Mouse (Mus musculus) left cerebral cortex, postnatal 14 days (tissue): ENCODE measurements at regions not wholly inside any gene's neighbourhood (a gene's known extent, or its start where the extent isn't known, plus 50 kb on each side); places are given as distances from the start of the nearest gene placed in this dataset.
A peak's percentile ranks its signal among the peaks of the same experiment; 100 is the strongest.
"Not testable (repeated sequence)": the region's sequence is repeated elsewhere in the genome, so short reads cannot be mapped to it uniquely, and the experiment has no call there.

Experiments
- DNase-seq, 2 experiments: peaks; one replicate each; pipeline ENCODE4 v3.0.0; 2021 to 2022; ENCODE audit warnings: low spot score in 2 of 2, mixed read lengths in 1 of 2
- intact Hi-C: fragments of 180-260 bp; cut with DNase I; formaldehyde crosslinking; loops from one replicate; pipeline ENCODE4 v1.15.1; 2025

DNA sequence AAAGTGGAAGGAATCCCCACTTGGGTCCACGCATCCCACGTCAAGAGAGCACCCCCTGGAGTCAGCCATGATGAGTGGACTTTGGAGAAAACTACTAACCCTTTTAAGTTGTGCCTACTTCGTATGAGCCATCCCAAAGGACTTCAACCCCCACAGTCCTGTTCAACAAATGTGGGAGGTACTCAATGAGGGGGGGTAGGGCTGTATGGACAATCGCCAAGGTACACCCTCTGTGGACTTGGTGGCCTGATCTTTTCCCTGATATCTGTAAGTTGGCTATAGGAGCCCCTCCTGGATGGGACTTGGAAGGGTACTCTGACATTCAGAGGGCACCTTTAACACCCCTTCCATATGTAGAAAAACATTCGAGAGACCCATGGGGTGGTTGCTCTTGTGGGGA, 256.5 kb upstream of the Olfr161 start:
- intact Hi-C loops, DNase-seq: not testable (repeated sequence)

DNA sequence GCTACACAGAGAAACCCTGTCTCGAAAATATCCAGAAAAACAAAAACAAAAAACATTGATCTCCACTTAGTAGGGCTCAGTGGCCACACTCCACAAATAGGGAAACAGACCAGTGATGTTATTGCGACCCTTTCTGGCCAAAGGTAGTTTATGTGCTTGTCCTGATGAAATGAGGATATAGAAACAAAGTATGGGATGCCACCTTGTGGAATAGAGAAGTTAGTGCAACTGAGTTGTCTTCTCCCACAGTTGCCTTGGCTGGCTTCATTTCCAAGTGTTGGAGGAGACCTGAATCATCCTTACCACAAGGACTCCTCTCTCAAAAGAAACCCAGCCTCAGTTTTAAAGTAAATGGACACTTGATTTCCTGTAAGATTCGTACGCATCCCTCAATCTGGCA, 247.5 kb upstream of the Olfr161 start:
- intact Hi-C loops, DNase-seq: not testable (repeated sequence)

DNA sequence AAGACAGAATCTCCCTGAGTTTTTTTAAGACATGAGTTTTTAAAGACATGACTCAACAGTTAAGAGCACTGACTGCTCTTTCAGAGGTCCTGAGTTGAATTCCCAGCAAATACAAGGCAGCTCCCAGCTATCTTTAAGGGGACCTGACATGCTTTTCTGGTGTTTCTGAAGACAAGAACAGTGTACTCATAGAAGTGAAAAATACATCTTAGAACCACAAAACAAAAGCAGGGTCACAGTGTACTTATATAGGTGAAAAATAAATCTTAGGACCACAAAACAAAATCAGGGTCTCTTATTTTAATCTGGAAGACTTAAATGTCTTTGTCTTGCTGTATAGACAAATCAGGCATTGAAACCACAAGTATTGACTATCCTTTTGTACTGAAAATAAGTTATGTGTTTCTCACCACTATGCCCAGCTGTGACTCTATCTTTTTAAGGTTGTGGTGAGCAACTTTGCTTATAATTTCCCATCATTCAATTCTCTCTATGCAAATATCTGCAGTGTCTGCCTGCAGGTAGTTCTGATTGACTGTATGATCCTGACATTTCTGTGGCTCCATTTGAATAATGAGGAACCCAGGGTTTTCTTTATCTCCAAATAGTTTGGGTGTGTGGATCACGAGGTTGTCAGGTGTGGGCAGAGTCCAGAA, 246.0 kb upstream of the Olfr161 start:
- DNase-seq, intact Hi-C loops: not testable (repeated sequence)

DNA sequence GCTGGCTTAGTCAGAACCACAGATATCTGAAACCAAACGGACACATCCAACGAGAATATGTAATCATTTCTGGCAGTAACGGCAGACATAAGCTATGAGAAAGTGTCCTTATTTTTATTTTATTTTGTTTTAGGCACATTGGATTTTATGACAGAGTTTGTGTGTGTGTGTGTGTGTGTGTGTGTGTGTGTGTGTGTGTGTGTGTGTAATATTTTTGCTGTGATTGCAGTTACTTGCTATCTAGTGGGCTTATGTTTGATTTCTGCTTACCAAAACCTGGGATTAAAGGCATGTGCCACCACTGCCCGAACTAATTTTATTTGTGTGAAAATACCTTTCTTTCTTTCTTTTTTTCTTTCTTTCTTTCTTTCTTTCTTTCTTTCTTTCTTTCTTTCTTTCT, 241.5 kb upstream of the Olfr161 start:
- intact Hi-C loops = not testable (repeated sequence)
- DNase-seq = peak in 1 of 2 experiments; percentile 3

DNA sequence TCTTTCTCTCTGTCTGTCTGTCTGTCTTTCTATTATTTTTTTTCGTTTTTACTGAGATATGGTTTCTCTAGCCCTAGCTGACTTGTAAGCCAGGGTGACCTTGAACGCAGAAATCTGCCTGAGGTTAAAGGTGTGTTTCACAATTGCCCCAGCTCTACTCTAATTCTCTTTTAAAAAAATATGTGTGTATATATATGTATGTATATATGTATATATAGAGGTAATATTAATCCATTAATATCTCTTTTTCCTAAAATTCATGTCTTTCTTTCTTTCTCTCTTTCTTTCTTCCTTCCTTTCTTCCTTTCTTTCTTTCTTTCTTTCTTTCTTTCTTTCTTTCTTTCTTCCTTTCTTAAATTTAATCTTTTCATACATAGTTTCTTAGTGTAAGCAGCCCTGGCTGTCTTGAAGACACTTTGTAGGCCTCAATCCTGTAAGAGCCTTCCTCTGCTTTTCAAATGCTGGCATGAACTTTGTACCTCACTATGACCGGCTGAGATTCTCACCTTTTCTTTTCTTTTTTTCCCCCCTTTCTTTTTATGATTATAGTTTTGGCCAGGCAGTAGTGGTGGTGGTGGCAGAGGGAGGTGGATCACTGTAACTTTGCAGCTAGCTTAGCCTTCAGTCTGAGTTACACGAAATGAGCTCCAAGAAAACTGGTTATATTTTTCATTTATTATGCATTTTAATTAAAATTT, 240.8 kb upstream of the Olfr161 start:
- intact Hi-C loops, DNase-seq: not testable (repeated sequence)

DNA sequence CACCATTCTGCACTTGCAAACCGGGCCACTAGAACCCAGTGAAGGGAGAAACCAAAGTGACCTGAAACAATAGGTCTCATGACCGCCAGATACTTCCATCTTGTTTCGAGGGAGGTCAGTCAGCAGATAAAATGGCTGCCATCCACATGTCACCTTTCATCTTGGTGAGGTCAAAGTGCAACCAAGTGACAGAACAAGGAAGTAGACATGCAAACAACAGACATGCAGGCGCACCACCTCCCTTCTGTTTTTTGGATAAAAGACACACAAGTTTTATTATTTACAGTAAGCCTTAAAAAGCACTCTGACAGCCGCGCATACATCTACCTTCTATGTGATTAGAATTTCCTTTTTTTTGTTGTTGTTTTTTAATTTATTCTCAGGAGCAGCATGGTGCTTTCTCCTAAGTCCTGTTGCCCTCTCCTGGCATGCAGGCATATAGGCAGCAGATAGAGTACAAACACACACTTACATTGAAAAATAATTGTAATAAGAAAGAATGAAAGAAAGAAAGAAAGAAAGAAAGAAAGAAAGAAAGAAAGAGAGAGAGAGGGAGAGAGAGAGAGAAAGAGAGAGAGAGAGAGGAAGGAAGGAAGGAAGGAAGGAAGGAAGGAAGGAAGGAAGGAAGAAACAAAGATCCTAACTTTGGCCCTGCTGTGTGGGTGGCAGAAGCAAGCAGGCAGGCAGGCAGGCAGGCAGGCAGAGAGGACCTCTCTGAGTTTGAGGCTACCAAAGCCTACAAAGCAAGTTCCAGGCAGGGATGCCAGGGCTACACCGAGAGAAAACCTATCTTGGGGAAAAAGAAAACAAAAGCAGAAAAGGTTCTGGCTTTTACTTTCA, 240.0 kb upstream of the Olfr161 start:
- intact Hi-C loops, DNase-seq: not testable (repeated sequence)

DNA sequence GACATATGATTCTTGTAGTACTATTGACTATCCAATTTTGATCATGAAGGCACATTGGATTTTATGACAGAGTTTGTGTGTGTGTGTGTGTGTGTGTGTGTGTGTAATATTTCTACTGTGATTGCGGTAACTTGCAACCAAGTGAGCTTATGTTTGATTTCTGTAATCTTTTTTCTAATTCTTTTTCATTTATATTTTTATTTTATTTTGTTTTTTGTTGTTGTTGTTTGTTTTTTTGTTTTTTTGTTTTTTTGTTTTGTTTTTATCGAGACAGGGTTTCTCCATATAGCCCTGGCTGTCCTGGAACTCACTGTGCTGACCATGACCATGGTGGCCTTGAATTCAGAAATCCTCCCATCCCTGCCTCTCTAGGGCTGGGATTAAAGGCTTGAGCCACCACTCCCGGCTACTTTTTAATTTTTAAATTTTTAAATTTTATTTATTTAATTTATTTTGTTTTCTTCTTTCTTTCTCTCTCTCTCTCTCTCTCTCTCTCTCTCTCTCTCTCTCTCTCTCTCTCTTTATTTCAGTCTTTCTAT, 239.3 kb upstream of the Olfr161 start:
- peak; percentile 5 to 49 for DNase-seq
- intact Hi-C loops = not testable (repeated sequence)
